Mouse (Mus musculus) embryonic facial prominence, embryonic 11.5 days (tissue): ENCODE data around the gene Fmr1. TPM values are rescaled to one million over a fixed set of nuclear protein-coding genes. Genes with fewer than 3 reads are reported as not detected.
A peak's percentile ranks its signal among the peaks of the same experiment; 100 is the strongest.
"Not testable (repeated sequence)": the region's sequence is repeated elsewhere in the genome, so short reads cannot be mapped to it uniquely, and the experiment has no call there.

Experiments used
- ATAC-seq: fragments of 200-750 bp; cut with Nextera tagmentation; replicated peaks from 2 replicates; pipeline ENCODE4 v1.8.0; 2017; ENCODE audit warnings: low read depth; ENCODE audit not compliant: insufficient number of reproducible peaks, low FRiP score, low TSS enrichment
- DNase-seq: peaks from one replicate; pipeline ENCODE4 v3.0.0-alpha.2; 2015; ENCODE audit warnings: low spot score
- H3K27ac ChIP-seq: fragments of 300-500 bp; sonication (generic); replicated peaks from 2 replicates; pipeline ENCODE4 v1.5.1; 2014; ENCODE audit warnings: mild to moderate bottlenecking, low read depth, low read length, control low read depth
- H3K27me3 ChIP-seq: fragments of 300-500 bp; sonication (generic); 2 replicates; pipeline ENCODE4 v1.6.1; 2014; ENCODE audit warnings: mild to moderate bottlenecking, low read length, moderate library complexity, mixed read lengths; ENCODE audit not compliant: control insufficient read depth, insufficient read depth
- H3K36me3 ChIP-seq: fragments of 300-500 bp; sonication (generic); replicated peaks from 2 replicates; pipeline ENCODE4 v1.6.1; 2014; ENCODE audit warnings: low read depth, mild to moderate bottlenecking, low read length, moderate library complexity, mixed read lengths; ENCODE audit not compliant: control insufficient read depth, insufficient read depth
- H3K4me1 ChIP-seq: fragments of 300-500 bp; sonication (generic); 2 replicates; pipeline ENCODE4 v1.6.1; 2014; ENCODE audit warnings: low read length, mixed read lengths; ENCODE audit not compliant: control insufficient read depth, insufficient read depth
- H3K4me2 ChIP-seq: fragments of 300-500 bp; sonication (generic); 2 replicates; pipeline ENCODE4 v1.6.1; 2014; ENCODE audit warnings: low read depth, mild to moderate bottlenecking, control low read depth, low read length, moderate library complexity
- H3K4me3 ChIP-seq: fragments of 300-500 bp; sonication (generic); 2 replicates; pipeline ENCODE4 v1.5.1; 2014; ENCODE audit warnings: low read depth, low read length, control low read depth
- H3K9ac ChIP-seq: fragments of 300-500 bp; sonication (generic); replicated peaks from 2 replicates; pipeline ENCODE4 v1.6.1; 2014; ENCODE audit warnings: mild to moderate bottlenecking, control low read depth, low read length
- H3K9me3 ChIP-seq: fragments of 300-500 bp; sonication (generic); replicated peaks from 2 replicates; pipeline ENCODE4 v1.6.1; 2016; ENCODE audit warnings: mild to moderate bottlenecking, low read length, inconsistent platforms, mixed read lengths; ENCODE audit not compliant: control insufficient read depth
- WGBS: fragments of 180-500 bp; shearing (Covaris S2); extraction: QIAGEN DNeasy Blood & Tissue Kit; methylation state at CpG from one replicate; pipeline ENCODE4 v1.1.7; 2014; 5-methylcytosine and 5-hydroxymethylcytosine counted together
- polyA plus RNA-seq: library from polyadenylated mRNA; unstranded; fragments of >200 nt; fragmentation: Nextera tagmentation; extraction: Ambion mirVana; gene quantifications from 2 replicates; pipeline ENCODE4 v1.2.1, GENCODE M21; 2014

The Fmr1 gene
- 65.5 and 69.2 TPM in 2 replicates for polyA plus RNA-seq

DNA sequence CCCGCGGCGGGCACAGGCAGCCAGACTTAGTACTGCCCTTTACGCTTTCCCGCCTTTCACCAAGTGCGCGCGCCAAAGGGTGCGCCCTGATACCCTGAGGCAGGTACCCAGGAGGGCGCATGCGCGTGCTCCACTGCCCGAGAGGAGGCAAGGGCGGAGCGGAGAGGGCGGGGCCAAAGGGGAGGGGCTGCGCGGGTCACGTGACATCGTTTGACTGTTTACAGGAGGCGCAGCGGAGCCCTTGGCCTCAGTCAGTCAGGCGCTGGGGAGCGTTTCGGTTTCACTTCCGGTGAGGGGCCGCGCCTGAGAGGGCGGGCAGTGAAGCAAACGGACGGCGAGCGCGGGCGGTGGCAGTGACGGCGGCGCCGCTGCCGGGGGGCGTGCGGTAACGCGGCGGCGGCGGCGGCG is at the start of gene Fmr1:
Fmr1 (plus strand) TSS at position 209 of the 408 bp plus-strand sequence.
- Histone ChIP-seq H3K4me3 (peak within 1 kb of the TSS; percentile 64), H3K4me1 (no peaks in the 10 kb centered on the region), H3K4me2 (peak within 1 kb of the TSS; percentile 37), H3K27ac (peak within 1 kb of the TSS; percentile 85), H3K9me3 (no peaks in the 10 kb centered on the region), H3K27me3 (no peaks in the 10 kb centered on the region), H3K36me3 (no peaks in the 10 kb centered on the region), H3K9ac (peak within 1 kb of the TSS; percentile 81)
- WGBS: 8% methylated on average over 16 of the region's 49 CpGs
- ATAC-seq (peak; percentile 98), DNase-seq (peak; percentile 94)

DNA sequence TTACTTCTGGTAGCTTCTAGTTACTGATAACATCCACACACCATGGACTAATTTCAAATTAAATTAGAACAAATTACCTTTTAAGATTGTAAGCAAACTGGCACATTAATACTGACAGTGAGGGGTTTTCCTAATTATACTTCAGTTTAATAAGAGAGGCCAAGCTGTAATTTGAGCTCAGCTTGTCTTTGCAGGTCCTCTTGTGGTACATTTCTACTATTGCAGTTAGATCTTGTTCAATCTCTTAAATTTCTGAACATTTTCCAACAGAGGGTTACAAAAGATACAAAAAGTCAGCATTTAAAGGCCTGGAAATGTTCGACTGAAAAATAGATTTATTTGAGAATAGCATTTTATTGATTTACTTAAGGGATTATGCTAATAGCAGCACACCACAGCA is 36.7 kb upstream of the Fmr1 start:
- Histone ChIP-seq H3K4me2 (no peak overlapping the region), H3K9ac (no peak overlapping the region), H3K4me3 (no peak overlapping the region), H3K9me3 (no peaks in the 10 kb centered on the region), H3K27ac (no peak overlapping the region), H3K27me3 (no peaks in the 10 kb centered on the region), H3K36me3 (no peaks in the 10 kb centered on the region), H3K4me1 (no peaks in the 10 kb centered on the region)
- ATAC-seq: no peak
- no peak for DNase-seq
- 62% methylated on average over 1 of the region's 1 CpGs for WGBS

DNA sequence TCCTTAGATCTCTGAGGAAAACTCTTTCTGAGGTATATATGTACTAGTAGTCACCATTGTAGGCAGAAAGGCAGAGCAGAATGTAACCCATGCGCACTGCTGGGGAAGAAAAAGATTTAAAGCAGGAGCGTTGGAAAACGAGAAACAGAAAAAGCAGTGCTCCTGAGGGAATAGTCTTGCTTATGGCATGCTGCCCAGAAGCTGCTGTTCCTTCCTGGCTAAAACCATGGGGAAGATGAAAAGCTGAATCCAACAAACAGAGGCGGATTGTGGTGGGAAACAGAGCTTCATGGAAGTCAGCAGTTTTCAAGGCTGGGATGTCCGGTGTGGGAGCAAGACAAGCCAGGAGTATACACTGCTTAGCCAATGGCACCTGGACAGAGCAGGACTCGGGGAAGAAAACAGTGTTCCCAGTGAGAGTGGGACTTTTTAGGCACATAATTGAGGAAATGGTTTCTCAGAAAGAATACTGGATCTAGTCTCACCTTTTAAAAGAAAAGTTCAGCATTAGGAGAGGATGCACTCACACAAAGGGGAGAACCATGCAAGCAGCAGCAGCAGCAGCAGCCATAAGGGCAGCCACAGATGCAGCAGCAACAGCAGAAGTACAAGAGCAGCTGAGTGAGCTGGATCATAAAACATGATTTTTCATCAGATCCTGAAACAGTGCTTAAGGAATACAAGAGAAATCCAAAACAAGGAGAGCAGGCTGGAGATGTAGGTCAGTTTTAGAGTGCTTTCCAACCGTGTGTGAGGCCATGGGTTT is 33.0 kb upstream of the Fmr1 start:
- H3K9ac ChIP-seq: no peak overlapping the region
- H3K27me3 ChIP-seq: no peaks in the 10 kb centered on the region
- no peak overlapping the region for H3K4me3 ChIP-seq
- no peak overlapping the region for H3K4me2 ChIP-seq
- no peaks in the 10 kb centered on the region for H3K4me1 ChIP-seq
- no peaks in the 10 kb centered on the region for H3K36me3 ChIP-seq
- H3K27ac ChIP-seq: no peak overlapping the region
- H3K9me3 ChIP-seq: no peaks in the 10 kb centered on the region
- WGBS: 37% methylated on average over 7 of the region's 7 CpGs
- DNase-seq (peak; percentile 32), ATAC-seq (no peak)

DNA sequence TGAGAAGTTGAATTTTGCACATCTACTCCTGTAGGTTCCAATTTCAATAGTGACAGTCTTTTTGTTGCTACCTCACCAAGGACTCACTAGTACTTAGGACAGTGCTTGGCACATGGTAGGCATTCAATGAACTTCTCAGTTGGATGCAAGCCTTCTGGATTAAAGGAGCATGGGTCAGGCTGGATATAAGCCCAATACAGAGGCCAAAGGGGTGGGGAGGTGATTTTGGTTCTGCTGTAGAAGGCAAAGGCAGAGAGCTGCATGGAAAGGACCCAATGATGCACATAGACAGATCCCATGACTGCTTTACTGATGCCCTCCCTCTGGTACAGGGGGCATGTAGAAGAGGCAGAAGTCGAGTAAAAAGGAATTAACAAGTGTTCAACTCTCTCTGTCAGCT is 833 bp upstream of the Fmr1 start:
- H3K4me1 ChIP-seq: no peaks in the 10 kb centered on the region
- H3K4me2 ChIP-seq: no peak overlapping the region
- H3K9me3 ChIP-seq: no peaks in the 10 kb centered on the region
- H3K36me3 ChIP-seq: no peaks in the 10 kb centered on the region
- H3K27ac ChIP-seq: no peak overlapping the region
- WGBS: 23% methylated on average over 1 of the region's 1 CpGs
- DNase-seq (no peak), ATAC-seq (no peak)
- H3K4me3 ChIP-seq: no peak overlapping the region
- no peak overlapping the region; the same call in 1 of the 2 replicates for H3K9ac ChIP-seq
- no peaks in the 10 kb centered on the region for H3K27me3 ChIP-seq

DNA sequence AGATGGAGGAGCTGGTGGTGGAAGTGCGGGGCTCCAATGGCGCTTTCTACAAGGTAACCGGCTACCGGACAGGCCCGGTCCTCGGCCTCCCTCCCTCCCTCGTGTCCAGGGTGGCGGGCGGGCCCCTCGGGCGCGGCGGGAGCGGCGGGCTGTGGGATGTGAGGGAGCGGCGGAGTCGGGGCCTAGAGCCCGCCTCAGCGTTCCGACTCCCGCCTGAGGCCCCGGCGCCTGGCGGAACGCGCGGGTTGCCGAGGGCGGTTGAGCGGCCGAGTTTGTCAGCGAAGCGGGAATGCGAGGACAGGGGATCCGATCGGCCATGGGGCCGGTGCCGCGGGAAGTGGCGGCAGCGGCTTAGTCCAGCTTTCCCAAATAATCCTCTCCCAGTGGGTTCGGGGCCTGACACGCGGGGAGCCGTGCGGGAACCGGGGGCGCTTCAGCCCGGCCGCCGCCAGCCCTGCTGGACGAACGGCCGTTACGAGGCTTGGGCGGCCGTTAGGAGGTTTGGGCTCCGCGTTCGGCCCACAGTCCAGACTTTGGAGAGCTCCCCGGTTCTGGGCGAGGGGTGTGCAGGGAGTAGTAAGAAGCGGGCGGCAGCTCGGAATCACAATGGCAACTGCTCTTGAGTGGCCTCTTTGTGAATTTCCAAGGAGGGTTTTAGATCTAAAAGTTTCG is 610 bp downstream of the Fmr1 start:
- H3K9me3 ChIP-seq: no peaks in the 10 kb centered on the region
- H3K27me3 ChIP-seq: no peaks in the 10 kb centered on the region
- DNase-seq (peak; percentile 22), ATAC-seq (peak; percentile 68; the same call in 1 of the 2 replicates)
- 15% methylated on average over 53 of the region's 67 CpGs for WGBS
- no peak overlapping the region; the same call in 1 of the 2 replicates for H3K4me2 ChIP-seq
- no peaks in the 10 kb centered on the region for H3K4me1 ChIP-seq
- peak overlapping the region; percentile 81 for H3K9ac ChIP-seq
- H3K27ac ChIP-seq: peak overlapping the region; percentile 85
- no peaks in the 10 kb centered on the region for H3K36me3 ChIP-seq
- H3K4me3 ChIP-seq: peak overlapping the region; percentile 64

DNA sequence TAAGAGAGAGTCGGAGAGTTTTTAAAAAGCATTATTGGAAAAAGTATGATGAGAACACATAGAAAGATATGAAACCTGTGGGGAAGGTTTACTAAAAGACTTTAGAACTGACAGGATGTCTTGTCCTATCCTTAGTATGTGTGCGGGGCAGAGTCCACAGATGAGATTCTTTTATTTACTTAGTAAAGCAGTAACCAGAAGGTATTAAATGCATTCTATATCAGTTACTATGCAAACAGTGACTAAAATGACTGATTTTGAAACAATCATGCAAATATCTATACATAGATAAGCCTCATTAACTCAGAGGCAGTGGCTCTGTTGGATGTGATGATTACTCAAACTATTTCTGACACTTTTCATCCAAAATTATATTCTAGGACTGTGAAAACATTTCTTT is 6.4 kb downstream of the Fmr1 start:
- ATAC-seq (no peak), DNase-seq (no peak)
- Histone ChIP-seq H3K27me3 (no peaks in the 10 kb centered on the region), H3K9me3 (no peaks in the 10 kb centered on the region), H3K9ac (no peak overlapping the region), H3K27ac (no peak overlapping the region), H3K4me2 (no peak overlapping the region), H3K36me3 (no peaks in the 10 kb centered on the region), H3K4me1 (no peaks in the 10 kb centered on the region), H3K4me3 (no peak overlapping the region)
- WGBS: 77% methylated on average over 2 of the region's 2 CpGs

DNA sequence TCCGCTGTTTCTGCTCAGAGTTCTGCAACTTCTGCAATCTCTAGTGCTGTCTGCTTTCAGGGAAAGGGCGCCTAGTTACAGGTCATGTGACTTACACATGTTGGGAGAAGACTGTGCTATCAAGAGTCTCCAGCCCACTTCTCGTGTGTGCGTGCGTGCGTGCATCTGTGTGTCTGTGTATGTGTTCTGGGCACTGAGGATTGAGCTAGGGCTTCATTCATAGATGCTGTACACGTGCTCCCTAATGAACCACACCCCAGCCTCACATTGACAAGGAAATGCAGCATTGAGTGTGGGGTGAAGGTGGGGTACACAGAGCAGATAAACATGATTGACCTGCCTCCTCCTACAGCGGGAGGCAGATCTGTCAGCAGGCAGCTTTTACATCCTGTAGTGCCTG is 13.6 kb downstream of the Fmr1 start:
- not testable (repeated sequence) for H3K4me2 ChIP-seq, DNase-seq, H3K4me1 ChIP-seq, H3K4me3 ChIP-seq, ATAC-seq, H3K9ac ChIP-seq, H3K9me3 ChIP-seq, H3K36me3 ChIP-seq, H3K27ac ChIP-seq, H3K27me3 ChIP-seq
- 89% methylated on average over 8 of the region's 8 CpGs for WGBS

DNA sequence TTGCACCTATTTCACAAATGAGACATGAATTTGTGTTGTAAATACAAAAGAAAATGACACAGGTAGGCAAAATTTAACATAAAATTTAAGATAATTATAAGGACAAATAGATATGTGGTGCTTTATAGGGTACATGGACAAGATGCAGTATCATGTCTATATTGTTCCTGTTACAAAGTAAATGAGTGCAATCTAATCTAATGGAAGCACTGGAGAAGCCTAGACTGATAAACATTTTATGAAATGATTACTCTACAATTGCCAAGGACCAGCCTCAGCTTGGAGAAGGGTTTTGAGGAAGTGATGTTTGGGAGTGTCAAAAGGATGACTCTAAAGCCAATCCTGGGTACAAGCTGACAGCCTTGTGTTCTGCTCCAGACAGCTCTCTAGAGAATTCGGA is 58.6 kb downstream of the Fmr1 start:
- no peak for DNase-seq
- H3K9me3 ChIP-seq: no peaks in the 10 kb centered on the region
- H3K4me2 ChIP-seq: no peak overlapping the region
- 60% methylated on average over 1 of the region's 1 CpGs for WGBS
- no peak overlapping the region for H3K9ac ChIP-seq
- no peaks in the 10 kb centered on the region for H3K36me3 ChIP-seq
- H3K27ac ChIP-seq: no peak overlapping the region
- ATAC-seq: no peak
- H3K4me1 ChIP-seq: no peaks in the 10 kb centered on the region
- no peaks in the 10 kb centered on the region for H3K27me3 ChIP-seq
- no peak overlapping the region for H3K4me3 ChIP-seq
